Mouse (Mus musculus) T-helper 1 cell (primary cell): ENCODE measurements around the gene Lama5.

Experiments
- in situ Hi-C: fragments of 300-600 bp; cut with MboI, MseI; formaldehyde crosslinking; loops from one replicate; pipeline ENCODE4 v1.15.1; 2025; ENCODE audit warnings: high pct_unique_total_duplicates

The Lama5 gene

GRCm38 (mm10) chr2:180255701-180256100 is 30.0 kb upstream of the Lama5 start:
- in situ Hi-C loops: no loop called here

DNA sequence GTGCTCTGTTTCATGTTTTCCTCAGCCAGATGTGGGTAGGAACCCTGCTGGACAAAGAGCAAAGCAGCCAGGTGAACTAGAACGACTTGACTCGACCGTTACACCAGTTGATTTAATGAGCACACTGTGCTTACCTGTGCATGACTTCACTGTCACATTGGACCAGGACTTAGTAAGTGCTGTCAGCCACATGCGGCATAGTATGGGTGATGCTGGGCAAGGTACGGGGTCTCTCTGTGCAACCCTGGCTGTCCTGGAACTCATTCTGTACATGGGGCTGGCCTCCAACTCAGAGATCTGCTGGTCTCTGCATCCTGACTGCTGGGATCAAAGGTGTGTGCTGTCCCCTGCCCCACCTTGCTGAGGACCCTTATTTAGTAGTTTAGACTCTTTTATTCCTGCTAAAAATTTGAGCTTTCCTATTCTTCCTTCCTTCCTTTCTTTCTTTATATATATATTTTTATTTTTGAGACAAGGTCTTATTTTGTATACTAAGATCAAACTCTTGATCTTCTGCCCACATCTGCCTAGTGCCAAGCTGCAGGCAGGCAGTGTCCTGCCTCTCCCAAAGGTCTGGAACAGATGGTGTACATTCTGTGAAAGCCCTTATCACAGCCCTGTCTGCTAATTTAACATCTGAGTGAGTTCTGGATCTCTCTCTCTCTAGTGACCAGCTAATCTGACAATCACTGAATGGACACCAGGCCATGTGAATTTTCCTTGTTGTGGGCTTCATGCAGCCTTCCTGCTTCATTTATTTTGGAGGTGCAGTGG is 29.0 kb upstream of the Lama5 start:
- in situ Hi-C loops: no loop called here

- in situ Hi-C loops: no loop called here
These were observed 26.2 kb upstream of the Lama5 start for GRCm38 (mm10) chr2:180251838-180252237.

- in situ Hi-C loops: no loop called here
These were observed 25.4 kb upstream of the Lama5 start for GRCm38 (mm10) chr2:180250930-180251611.

- in situ Hi-C loops: no loop called here
These were observed 23.4 kb upstream of the Lama5 start for GRCm38 (mm10) chr2:180248947-180249660.

DNA sequence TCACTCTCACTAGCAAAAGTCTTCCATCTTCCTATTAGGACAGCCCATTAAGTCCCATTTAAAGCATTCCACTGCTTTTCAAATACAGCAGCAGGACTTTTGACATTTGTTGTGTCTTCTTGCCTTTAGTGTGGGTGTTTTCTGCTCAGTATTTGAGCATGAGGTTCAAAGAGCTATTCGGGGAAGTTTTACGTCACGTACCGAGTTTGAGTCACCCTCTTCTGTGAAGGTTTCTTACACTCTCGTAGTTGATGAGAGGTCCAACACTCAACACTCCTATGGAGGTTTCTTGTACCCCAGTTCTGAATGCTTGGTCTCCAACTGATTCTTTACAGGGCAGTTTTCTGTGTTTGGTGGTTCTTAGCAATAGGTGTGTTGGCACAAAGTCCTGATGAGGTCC is 22.3 kb upstream of the Lama5 start:
- in situ Hi-C loops: no loop called here

DNA sequence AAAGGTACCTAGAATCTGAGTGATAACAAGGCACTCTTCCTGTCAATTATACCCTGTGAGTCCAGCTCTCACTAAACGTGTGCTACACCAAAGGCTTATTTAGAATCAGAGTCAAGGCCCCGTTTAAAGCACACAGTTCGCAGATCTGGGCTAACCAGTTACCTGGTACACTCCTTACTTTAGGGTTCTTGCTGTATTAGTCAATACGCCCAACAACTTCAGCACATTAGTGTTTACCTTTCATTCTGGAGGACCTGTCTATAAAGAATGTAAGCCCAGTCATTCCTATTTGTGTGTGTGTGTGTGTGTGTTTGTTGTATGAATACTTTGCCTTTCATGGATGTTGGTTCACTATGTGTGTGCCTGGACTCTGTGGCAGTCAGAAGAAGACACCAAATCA is 17.4 kb upstream of the Lama5 start:
- in situ Hi-C loops: loop anchor here (5.0 kb wide), 1 partner anchor 51 kb away; no protein-coding TSS in a partner anchor

DNA sequence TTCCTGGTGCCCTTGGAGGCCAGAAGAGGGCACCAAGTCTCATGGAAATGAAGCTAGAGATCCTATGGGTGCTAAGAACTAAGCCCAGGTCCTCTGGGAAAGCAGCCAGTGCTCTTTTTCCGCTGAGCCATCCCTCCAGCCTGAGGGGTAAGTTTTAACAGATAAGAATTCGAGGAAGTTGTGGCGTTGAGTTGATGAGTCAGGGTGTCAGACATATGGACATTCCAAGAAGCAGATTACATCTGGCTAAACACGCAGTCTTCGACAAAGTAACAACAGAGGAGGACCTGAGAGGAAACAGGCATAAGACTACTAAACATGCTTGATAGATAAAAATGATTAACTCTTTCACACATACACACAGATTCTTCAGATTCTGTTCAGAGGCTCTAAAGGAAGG is 12.9 kb upstream of the Lama5 start:
- in situ Hi-C loops: no loop called here

GRCm38 (mm10) chr2:180237601-180238345 is 12.1 kb upstream of the Lama5 start:
- in situ Hi-C loops: no loop called here

GRCm38 (mm10) chr2:180236930-180237329 is 11.3 kb upstream of the Lama5 start:
- in situ Hi-C loops: no loop called here

DNA sequence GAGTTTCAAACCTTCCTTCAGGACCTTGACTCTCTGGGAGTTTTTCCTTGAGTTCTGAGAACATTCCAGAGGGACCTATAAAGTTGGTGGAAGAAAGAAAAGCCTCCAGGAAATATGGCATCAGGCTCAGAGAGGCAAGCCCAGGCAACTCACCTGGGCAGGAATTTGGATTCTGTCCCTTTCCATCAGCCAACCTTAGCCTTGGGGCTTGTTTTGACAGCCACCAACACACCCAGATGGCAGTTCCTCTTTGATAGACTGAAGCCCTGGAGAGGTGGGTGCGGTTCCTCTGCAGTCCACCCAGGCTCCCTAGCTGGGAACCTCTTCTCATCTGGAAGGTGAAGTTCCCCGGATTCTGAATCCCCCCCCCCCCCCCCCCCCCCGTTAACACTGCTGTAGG is 10.8 kb upstream of the Lama5 start:
- in situ Hi-C loops: no loop called here

DNA sequence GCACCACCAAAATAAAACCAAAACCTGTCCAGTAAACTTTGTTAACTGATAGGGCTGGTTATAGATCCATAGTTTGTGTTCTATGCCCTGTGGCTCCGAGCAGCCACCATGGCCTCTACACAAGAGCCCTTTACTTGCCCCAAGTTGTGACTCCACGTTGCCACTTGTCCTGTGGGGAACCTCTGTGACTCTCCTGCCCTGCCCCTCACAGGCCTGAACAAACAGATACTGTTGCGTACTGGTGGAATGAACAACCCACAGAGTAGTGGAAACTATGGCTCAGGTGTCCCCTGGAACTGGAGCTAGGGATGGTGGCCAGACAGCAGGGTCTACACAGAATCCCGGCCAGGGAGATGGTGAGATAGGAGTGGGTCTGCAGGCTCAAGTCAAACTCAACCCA is 10.1 kb upstream of the Lama5 start:
- in situ Hi-C loops: no loop called here

GRCm38 (mm10) chr2:180234980-180235379 is 9.3 kb upstream of the Lama5 start:
- in situ Hi-C loops: no loop called here

- in situ Hi-C loops: no loop called here
These were observed 8.7 kb upstream of the Lama5 start for GRCm38 (mm10) chr2:180234353-180234752.

DNA sequence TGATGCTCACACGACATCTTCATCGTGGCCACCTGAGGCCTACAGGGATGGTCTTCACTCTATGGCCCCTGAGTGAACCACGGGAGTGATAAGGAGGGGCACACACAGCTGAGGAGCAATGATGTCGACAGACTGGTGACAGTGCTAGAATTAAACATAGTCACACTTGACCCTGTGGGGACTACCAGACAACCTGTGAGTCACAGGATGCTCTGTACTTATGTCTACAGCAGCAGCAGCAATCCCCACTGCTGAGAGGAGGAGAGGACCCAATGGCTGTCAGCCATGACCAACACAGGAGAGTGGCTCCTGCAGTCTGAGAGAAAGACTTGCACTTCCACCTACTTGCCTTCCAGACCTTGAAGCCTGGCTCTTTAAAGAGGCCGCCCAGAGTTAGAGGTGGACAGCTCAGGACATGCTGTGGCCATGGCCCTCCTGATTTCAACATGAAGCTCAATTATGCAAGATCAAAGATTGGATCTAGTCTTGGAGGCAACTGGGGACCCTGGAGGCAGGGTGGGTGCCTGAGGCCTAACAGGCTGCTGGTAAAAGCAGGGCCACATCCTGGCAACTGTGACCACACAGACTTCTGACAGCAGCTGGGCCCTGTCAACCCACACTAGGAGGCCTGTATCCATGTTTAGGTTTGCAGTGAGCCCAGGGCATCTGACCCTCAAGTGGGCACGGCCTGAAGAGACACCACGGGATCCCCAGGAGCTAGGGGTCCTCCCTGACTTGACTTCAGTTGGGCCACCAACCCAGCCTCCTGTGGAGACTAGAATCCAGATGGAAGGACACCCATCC is 7.6 kb upstream of the Lama5 start:
- in situ Hi-C loops: no loop called here

GRCm38 (mm10) chr2:180230482-180230881 is 4.8 kb upstream of the Lama5 start:
- in situ Hi-C loops: no loop called here

GRCm38 (mm10) chr2:180229129-180229528 is 3.5 kb upstream of the Lama5 start:
- in situ Hi-C loops: no loop called here

GRCm38 (mm10) chr2:180228592-180228991 is 2.9 kb upstream of the Lama5 start:
- in situ Hi-C loops: no loop called here

DNA sequence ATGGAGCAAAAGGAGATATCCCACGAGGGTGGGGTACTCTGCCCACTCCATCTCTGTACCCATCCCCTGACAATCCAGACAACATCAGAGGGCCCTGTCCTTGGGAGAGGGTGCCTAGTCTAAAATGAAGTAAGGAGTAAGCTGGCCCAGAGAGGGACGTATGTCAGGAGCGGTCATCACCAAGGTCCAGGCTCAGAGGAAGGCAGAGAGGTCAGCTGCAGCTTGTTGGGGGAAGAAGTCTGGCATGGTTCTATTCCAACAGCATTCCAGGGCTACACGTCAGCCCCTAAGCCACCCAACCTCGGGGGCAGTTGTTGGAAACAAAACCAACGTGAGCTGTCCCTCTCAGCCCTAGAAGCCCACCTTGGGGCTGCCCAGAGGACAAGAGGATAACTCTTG is 2.4 kb upstream of the Lama5 start:
- in situ Hi-C loops: no loop called here

DNA sequence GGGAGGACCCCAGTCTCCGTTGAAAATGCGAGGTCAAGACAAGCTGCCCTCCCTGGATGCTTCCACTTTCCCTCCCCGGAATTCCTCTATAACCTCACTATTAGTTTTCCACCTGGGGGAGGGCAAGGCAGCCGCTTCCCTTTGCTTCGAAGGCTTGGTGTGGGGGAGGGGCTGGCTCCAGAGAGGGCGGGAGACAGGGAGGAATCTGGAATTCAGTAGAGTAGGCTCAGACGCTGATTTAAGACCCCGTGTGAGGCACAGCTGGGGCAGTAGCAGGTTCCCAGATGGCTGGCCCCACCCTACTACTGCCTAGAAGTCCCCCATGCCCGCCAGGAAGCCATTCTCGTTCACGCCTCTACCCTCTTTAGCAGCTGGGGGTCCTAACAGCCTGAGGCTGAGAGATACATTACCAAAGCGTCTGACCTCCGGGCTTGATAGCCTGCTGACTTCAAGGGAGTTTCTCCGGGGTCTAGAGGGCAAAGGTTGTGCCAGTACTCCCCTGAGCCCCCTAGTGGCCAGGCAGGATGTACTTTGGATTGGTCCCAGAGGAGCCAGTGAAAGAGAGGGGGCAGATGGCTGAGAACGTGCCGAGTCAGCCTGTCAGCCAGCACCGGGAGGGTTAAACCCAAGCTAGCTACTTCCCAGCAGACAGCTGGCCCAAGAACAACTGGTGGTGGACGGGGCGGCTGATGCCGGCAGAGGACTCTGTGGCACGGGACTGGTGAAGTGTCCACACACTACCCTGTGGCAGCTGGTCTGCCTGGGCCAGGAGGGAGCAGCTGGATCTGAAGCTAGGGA is 1.8 kb upstream of the Lama5 start:
- in situ Hi-C loops: no loop called here
